ENCODE assay signal across 14 mouse cellular contexts in genomic region chr1:183181030-183181395, GRCm38 (mm10). TPM values are rescaled to one million over a fixed set of nuclear protein-coding genes. Genes with fewer than 3 reads are reported as not detected.
DNase-seq lines count a peak whose midpoint lies in the region; ATAC-seq and TF ChIP-seq lines count a peak whose summit lies in the region.
"Had no signal": no experiment of that assay in that cellular context is flagged by ENCODE, and none has a peak within 500 bp of the region (broad histone marks: within the 10 kb centered on the region; RNA-seq: fewer than 3 reads in every experiment).

No protein-coding gene starts in this region.

- TF ChIP-seq POLR2A in brain, embryonic 14.5 days (IDR thresholded peaks at IDR 0.05; ENCODE audit: borderline replicate concordance, extremely low read depth, insufficient read depth, insufficient read length, poor library complexity, severe bottlenecking), result no peak

- H3K36me3 ChIP-seq in heart, postnatal 0 days (replicated peaks; ENCODE audit: control insufficient read depth, insufficient read depth, low read length), result no peaks in the 10 kb centered on the region
- H3K36me3 ChIP-seq: embryonic facial prominence, embryonic 15.5 days; limb, embryonic 15.5 days had no signal

- TF ChIP-seq CTCF in heart, postnatal 0 days (IDR thresholded peaks at IDR 0.05; ENCODE audit: low read depth), result no peak
- TF ChIP-seq CTCF in brain, embryonic 14.5 days (IDR thresholded peaks at IDR 0.05; ENCODE audit: borderline replicate concordance, extremely low read depth, insufficient read depth, insufficient read length), result no peak

- no peak overlapping the region for H3K9ac ChIP-seq in heart, postnatal 0 days (replicated peaks; ENCODE audit: low read depth, low read length)
- H3K9ac ChIP-seq: embryonic facial prominence, embryonic 15.5 days; limb, embryonic 15.5 days had no signal

- peak overlapping the region; percentile 15; the same call in 1 of the 2 replicates for H3K27ac ChIP-seq in heart, postnatal 0 days (ENCODE audit: low read depth)
- H3K27ac ChIP-seq: embryonic facial prominence, embryonic 15.5 days; limb, embryonic 15.5 days had no signal

- DNase-seq in heart, postnatal 0 days (ENCODE audit: low spot score), result no peak
- no peak for DNase-seq in heart, adult 9 months (ENCODE audit: low spot score in 2 of 2)
- peak; percentile 20 for DNase-seq in CD4-positive helper T cell, adult 2 months (ENCODE audit: low read depth, low spot score)
- DNase-seq in brain, embryonic 14.5 days (ENCODE audit: low read depth), result peak; percentile 87
- DNase-seq in right cerebral cortex, postnatal 10 days (ENCODE audit: low spot score in 2 of 2), result peak; percentile 64 to 71
- DNase-seq in liver, result no peak
- DNase-seq in adrenal gland, adult 2 months, result no peak
- DNase-seq: cerebellum, postnatal 36 days; gastrocnemius, postnatal 10 days; kidney, postnatal 14 days; lung, postnatal 14 days; midbrain, embryonic 14.5 days had no signal

- WGBS in heart, postnatal 0 days, result 26% methylated on average over 2 of the region's 2 CpGs

- no peaks in the 10 kb centered on the region for H3K9me3 ChIP-seq in heart, postnatal 0 days (replicated peaks; ENCODE audit: control insufficient read depth, low read length)
- H3K9me3 ChIP-seq: embryonic facial prominence, embryonic 15.5 days; limb, embryonic 15.5 days had no signal

- no peak overlapping the region for H3K4me3 ChIP-seq in heart, postnatal 0 days (ENCODE audit: low read depth, low read length)
- H3K4me3 ChIP-seq: embryonic facial prominence, embryonic 15.5 days; limb, embryonic 15.5 days had no signal

- no peaks in the 10 kb centered on the region for H3K27me3 ChIP-seq in heart, postnatal 0 days (ENCODE audit: control insufficient read depth, insufficient read depth, low read length)
- H3K27me3 ChIP-seq: embryonic facial prominence, embryonic 15.5 days; limb, embryonic 15.5 days had no signal

- no peak for TF ChIP-seq EP300 in heart, postnatal 0 days (IDR thresholded peaks at IDR 0.05; ENCODE audit: low read depth)

- H3K4me2 ChIP-seq in heart, postnatal 0 days (ENCODE audit: low read depth, low read length), result no peak overlapping the region
- H3K4me2 ChIP-seq: embryonic facial prominence, embryonic 15.5 days; limb, embryonic 15.5 days had no signal

- no peak for ATAC-seq in heart, postnatal 0 days (ENCODE audit: insufficient read depth, low read depth)

- H3K4me1 ChIP-seq in heart, postnatal 0 days (ENCODE audit: control insufficient read depth, insufficient read depth), result peaks cover 16% of the 10 kb centered on the region

RNA-seq across cellular contexts. Expression of gene Disp1, which starts 40.3 kb away (rescaled TPM):
- total RNA-seq in heart, postnatal 0 days (2014; rRNA removed; ENCODE audit: low replicate concordance), result 8.1 and 11.9 TPM in 2 replicates
- 5.8 and 6.0 TPM in 2 replicates for polyA plus RNA-seq in heart, postnatal 0 days (2015; fragmentation: Nextera tagmentation; extraction: Ambion mirVana)
- 11.1 and 15.6 TPM in 2 replicates for polyA plus RNA-seq in brain, embryonic 14.5 days (2012; rRNA removed)
- 10 to 100 TPM; 12.9 to 17.6 TPM for total RNA-seq in adrenal gland, adult 2 months (2021)
- 13.9 and 14.6 TPM in 2 replicates for polyA plus RNA-seq in adrenal gland, adult 2 months (2012; rRNA removed)

Comparison
In these comparisons a context has a peak if more than half of its experiments do, and no peak if none do; other contexts are left out.
1. DNase-seq: peak in CD4-positive helper T cell, adult 2 months (single experiment), brain, embryonic 14.5 days (single experiment) and right cerebral cortex, postnatal 10 days (2 of 2); none in heart, postnatal 0 days (single experiment), heart, adult 9 months (0 of 2), liver (single experiment) and adrenal gland, adult 2 months (single experiment).